Mouse (Mus musculus): ENCODE data around the gene Ccdc186.
"Not testable (repeated sequence)": the region's sequence is repeated elsewhere in the genome, so short reads cannot be mapped to it uniquely, and the experiment has no call there.

Gene Ccdc186

DNA sequence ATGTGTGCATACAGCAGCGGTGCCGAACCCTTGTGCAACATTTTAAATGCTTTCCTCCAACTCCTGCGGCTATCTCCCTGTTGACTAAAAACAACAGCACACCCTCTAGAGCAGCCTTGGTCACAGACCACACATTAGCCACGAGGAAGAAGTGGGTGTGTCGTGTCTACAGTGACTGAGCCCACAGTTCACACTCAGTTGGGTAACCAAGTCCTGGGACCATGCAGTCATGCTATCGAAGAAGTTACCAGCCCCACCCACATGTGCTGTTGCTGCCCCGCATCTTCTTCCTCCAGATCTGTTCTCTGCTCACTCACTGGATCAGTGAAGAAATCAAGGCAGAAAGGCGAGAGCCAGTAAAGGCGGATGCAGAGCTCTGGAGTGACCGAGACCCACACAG lies 65.6 kb downstream of the Ccdc186 start:
- no peak for DNase-seq (ENCODE audit: low spot score)

DNA sequence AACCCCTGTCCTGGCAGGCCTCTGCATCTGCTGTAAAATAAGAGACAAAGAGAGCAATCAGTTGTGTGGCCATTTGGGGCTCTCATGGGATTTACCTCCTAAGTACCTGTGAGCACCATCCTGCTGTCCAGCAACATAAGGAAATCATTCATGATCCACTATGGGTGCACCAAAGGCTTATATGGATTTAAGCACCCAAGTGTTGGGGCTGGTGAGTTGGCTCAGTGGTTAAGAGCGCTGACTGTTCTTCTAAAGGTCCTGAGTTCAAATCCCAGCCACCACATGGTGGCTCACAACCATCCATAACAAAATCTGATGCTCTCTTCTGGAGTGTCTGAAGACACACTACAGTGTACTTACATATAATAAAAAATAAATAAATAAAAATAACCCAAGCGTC lies 67.5 kb downstream of the Ccdc186 start:
- not testable (repeated sequence) for DNase-seq (ENCODE audit: low spot score)

DNA sequence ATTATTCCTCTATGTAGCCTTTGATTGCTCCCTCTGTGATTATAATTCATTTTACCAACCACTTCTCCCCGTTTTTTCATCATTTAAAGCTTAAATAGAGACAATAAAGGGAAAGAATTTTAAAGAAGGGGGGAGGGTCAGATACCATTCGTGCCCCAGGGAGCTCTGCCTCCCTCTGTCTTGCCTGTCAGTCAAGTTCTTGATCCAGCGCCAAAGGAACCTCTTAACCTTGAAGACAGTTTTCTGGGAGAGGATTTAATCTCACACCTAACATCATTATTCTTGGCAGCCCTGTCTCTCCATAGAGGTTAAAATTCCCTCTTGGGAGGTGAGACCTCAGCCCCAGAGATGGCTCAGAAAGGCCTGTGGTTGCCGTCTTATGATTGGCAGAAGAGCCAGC lies 71.3 kb downstream of the Ccdc186 start:
- DNase-seq (ENCODE audit: low spot score), result no peak

DNA sequence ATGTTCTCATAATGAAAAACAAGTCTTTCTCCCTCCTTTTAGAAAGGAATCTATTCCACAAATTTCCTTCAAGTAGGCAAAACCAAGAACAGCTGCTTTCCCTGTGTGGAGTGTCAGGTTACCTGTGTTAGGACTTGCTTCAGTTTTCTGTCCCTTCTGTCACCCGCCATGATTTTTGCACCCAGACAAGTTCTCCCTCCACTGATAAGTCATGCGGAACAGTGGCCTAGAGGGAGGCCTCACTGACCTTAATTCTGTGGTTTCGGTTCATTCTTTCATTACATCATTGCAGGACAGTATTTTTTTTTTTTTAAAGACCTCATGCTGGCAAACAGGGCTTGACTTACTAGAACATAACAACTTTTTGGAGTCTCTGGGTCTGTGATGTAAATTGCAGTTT lies 72.6 kb downstream of the Ccdc186 start:
- DNase-seq (ENCODE audit: low spot score), result no peak

DNA sequence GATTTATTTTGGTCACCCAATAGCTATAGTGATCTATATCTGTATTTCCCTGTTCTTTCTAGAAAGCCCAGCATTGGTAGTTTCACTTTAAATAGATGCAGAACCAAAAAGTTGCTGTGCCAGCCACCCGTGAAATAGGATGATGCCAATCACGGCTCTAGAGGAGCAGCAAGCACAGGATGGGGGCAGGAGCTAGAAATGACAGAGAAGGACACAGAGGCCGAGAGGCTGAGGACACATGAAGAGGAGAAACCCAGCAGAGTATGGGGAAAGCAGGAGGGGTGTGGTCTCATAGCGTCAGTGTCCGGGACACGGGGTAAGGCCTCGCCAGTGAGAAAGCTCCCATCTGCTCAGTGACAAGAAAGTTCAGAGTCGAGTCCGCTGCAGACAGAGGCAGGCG lies 74.1 kb downstream of the Ccdc186 start:
- no peak for DNase-seq (ENCODE audit: low spot score)

DNA sequence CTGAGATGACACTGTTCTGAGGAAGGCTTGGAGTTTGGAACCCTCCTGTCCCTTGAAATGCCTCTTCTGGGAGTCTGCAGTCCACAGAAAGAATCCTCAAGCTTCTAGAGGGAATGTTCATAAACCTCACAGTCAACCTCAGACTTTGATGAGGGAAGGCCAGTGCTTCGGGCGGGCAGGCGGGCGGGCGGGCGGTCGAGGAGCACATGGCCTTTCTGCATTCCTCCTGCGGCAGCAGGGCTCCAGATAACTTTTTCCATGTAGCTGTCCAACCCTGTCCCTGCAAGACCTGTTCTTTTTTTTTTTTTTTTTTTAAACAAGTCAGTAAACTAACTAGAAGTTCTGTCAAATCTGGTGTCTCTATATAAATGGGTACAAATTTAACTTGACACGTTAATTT lies 75.4 kb downstream of the Ccdc186 start:
- no peak for DNase-seq (ENCODE audit: low spot score)

DNA sequence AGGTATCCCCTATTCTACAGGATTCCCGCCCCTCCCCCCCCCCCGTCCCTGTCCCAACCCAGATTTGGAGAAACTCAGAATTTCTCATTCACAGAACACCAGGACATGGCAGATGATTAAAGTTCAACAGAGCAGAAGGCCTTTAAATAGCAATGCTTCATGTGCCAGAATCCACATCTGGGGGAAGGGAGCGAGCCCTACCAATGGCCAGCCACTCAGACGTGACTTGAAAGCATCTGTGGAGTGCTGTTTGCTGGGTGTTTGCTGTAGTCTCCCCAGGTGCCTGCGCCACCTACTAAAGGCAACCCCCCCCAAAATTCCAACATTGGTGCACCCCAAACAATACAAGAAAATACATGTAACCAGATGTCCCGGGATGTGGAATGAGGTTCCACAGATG lies 76.5 kb downstream of the Ccdc186 start:
- no peak for DNase-seq (ENCODE audit: low spot score)

DNA sequence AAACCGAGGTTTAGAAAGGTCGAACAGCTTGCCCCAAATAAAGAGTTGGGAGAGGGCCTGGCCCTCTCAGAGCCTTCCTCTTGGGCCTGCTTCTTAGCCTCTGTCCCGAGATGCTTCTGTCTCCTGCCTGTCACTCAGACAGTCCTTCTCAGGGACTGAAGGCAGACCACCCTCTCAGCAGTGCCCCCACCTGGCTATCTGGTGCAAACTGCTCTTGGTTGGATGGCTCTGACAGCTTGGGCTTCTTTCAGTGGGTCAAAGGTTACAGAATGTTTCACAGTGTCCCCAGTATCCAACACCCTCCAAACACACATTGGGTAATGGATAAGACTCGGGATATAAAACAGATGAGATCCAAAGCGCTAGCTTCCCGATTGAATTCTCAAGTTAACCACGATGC lies 76.9 kb downstream of the Ccdc186 start:
- DNase-seq (ENCODE audit: low spot score), result no peak
